Mouse (Mus musculus): ENCODE measurements around the gene Galnt13. TPM values are rescaled to one million over a fixed set of nuclear protein-coding genes. Genes with fewer than 3 reads are reported as not detected.

Galnt13 gene
- not detected in 2 replicates for polyA plus RNA-seq (2012; ENCODE audit: insufficient read depth, insufficient read length, missing spikeins)

DNA sequence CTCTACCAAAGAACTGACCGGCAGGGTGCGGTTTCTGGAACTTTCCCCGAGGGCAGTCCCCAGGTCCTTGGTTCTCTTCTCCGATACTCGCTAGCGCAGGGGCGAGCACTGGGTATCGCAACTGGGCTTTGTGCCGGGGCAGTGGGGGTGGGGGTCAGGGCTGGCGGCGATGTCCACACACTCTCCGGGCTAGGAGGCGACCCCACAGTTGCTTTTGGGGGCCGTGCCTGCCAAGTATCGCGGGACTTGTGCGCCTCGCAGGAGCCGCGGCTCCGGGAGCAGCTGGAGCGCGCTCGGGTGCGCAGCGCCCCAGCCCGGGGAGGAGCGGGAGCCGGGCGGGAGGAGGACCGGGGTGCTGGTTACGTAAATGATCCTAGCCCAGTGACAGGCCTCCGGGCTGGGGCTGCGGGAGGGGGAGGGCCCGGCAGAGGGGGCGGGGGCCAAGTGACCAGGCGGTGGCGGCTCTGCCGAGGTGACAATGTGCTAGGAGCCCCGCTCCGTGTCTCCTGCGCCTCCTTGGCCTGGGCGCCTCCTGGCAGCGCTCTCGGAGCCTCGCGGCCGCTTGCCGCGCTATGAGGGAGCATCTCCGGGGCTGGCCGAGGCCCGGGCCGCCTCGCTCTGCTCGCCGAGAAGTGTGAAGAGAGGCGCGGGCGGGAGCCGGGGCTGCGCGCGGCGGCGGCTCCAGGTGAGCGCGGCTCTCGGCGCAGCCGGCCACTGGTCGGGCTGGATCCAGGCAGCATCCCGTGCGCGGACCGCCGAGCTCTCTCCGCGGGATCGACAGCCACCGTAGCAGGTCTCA lies at the start of gene Galnt13:
Gene Galnt13, plus strand, starts transcription at position 381 of the 799 bp plus-strand sequence.
- TF ChIP-seq POLR2A (IDR thresholded peaks at IDR 0.05; ENCODE audit: borderline replicate concordance, low read depth, low read length) = no peak
- TF ChIP-seq CTCF (IDR thresholded peaks at IDR 0.05; ENCODE audit: low read depth, low read length) = no peak
- Histone ChIP-seq H3K4me3 (ENCODE audit: insufficient read depth, low read length) (no peak within 1 kb of the TSS), H3K4me1 (ENCODE audit: control insufficient read depth, insufficient read depth, low read length) (no peaks in the 10 kb centered on the region), H3K27ac (ENCODE audit: insufficient read depth, low read depth, low read length) (no peak within 1 kb of the TSS)

DNA sequence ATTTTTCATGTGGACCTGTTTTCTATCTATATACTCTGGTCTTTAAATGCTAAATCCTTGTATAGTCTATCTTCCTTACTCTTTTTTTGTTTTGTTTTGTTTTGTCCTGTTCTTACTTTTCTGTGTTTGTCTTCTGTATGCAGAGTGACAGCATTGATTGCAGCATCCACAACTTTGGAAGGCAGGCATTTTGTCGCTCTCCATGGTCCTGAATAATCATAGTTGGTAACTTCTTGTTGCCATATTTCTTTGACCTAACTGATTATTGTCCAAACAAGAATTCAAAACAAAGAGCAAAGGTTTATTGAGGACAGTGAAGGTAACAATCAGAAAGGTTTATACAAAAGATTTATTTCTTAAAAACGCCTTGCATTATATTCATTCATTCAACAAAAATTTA lies 5.1 kb upstream of the Galnt13 start:
- H3K4me1 ChIP-seq (ENCODE audit: control insufficient read depth, insufficient read depth, low read length) = no peaks in the 10 kb centered on the region
- H3K4me3 ChIP-seq (ENCODE audit: insufficient read depth, low read length) = no peak overlapping the region
- TF ChIP-seq CTCF (IDR thresholded peaks at IDR 0.05; ENCODE audit: low read depth, low read length) (no peak), POLR2A (IDR thresholded peaks at IDR 0.05; ENCODE audit: borderline replicate concordance, low read depth, low read length) (no peak)
- no peak overlapping the region for H3K27ac ChIP-seq (ENCODE audit: insufficient read depth, low read depth, low read length)

DNA sequence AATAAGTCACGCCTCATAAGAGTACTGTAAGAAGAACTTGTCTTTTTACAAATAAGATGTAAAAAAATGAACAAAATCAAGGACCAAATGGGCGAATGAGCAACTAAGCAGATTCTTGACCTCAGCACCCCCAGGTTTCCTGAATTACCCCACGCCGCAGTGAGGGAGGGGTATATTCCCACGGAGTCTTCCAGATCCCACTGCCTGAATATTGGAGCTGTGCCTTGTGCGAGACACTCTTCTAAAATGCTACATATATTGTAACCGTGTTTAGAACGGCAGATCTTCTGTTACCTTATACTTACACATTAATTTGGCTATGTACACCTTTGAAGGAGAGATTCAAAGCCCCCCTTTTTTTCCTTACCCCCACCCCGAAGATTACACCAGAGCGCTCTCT lies 737 bp upstream of the Galnt13 start:
- no peak overlapping the region for H3K27ac ChIP-seq (ENCODE audit: insufficient read depth, low read depth, low read length)
- no peaks in the 10 kb centered on the region for H3K4me1 ChIP-seq (ENCODE audit: control insufficient read depth, insufficient read depth, low read length)
- H3K4me3 ChIP-seq (ENCODE audit: insufficient read depth, low read length) = no peak overlapping the region
- no peak for TF ChIP-seq POLR2A (IDR thresholded peaks at IDR 0.05; ENCODE audit: borderline replicate concordance, low read depth, low read length)
- TF ChIP-seq CTCF (IDR thresholded peaks at IDR 0.05; ENCODE audit: low read depth, low read length) = no peak

DNA sequence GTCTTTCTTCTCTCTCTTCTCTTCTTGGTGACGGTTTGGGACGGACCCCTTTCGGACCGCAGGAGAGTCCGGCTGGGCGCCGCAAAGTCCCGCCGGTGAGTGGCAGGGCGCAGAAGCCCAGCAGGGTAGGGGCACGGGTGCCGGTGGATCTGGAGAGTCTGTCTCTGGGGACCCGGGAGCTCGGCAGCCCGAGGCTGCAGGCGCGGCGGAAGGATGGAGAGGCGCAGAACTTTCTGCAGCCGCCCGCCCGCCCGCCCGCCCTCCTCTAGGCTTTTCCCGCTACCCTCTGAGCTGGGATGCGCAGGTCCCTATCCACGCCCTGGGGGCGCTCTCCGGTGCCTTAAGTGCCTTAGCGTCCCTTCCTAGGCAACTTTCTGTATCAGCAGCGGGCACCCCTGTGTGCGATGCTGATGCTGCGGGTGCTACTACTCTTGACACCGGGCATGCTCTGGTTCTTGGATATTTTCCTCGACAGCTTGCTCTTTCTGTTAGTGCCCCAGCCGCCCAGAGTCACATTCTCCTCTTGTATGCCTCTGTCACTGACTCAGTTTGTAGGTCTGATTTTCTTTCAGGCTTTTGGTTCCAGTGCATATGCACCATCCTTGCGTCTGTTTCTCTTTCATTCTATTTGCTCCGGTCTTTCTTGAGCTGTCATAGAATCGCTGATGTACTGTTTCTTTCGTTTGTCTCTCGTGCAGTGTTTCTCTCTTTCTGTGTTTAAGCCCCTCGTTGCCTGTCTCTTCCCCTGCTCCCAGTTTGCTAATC lies 801 bp downstream of the Galnt13 start:
- Histone ChIP-seq H3K4me3 (ENCODE audit: insufficient read depth, low read length) (no peak overlapping the region), H3K27ac (ENCODE audit: insufficient read depth, low read depth, low read length) (no peak overlapping the region), H3K4me1 (ENCODE audit: control insufficient read depth, insufficient read depth, low read length) (no peaks in the 10 kb centered on the region)
- TF ChIP-seq POLR2A (IDR thresholded peaks at IDR 0.05; ENCODE audit: borderline replicate concordance, low read depth, low read length) (no peak), CTCF (IDR thresholded peaks at IDR 0.05; ENCODE audit: low read depth, low read length) (no peak)

DNA sequence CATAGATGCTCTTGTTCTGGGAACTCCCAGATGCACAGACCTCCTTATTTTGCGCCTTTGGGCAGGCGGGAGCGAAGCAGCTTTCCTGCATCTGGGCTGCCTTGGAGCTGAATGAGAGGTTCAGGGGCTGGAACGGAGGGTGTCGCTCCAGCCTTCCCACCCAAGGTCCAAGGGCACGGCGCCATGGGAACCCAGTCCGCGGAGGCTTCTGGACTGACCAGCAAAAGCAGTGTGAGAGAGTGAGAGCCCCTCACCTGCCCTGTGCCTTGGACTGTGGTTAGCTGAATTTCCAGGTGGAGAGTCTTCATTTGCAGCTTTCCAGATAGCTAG lies 1.3 kb downstream of the Galnt13 start:
- no peak for TF ChIP-seq CTCF (IDR thresholded peaks at IDR 0.05; ENCODE audit: low read depth, low read length)
- no peak for TF ChIP-seq POLR2A (IDR thresholded peaks at IDR 0.05; ENCODE audit: borderline replicate concordance, low read depth, low read length)

DNA sequence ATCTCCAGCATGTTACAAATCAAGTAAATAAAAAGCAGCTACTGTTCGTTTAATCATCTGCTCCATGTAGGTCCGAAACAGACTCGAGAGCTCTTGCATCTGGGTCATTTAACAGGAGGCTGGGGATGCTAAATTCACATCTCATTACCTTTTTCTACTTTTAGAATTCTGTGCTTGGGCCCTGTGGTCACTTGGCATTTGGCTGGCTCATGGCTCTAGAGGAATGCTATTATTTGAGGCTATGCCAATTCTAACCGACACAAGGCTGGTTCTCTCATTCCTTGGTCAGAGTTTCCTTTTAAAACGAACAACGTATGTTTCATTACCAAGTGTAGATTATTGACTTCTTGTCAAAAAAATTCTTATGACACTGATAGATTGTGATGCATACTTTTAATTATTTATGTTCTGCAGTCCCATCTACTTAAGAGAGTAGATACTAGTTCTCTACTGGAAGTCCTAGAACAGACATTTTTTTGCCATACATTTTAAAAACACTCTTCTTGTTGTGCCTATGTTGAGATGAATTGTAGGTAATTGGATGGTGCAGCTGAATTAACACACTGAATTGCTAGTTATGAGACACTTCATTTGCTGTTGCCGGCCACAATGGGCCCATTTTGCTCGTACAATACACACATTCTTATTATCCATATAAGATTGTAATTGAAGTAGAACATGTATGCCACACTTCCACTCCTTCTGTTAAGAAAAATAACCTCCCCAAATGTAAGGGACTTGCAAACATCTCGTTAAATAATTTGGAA lies 6.8 kb downstream of the Galnt13 start:
- Histone ChIP-seq H3K4me1 (ENCODE audit: control insufficient read depth, insufficient read depth, low read length) (no peaks in the 10 kb centered on the region), H3K27ac (ENCODE audit: insufficient read depth, low read depth, low read length) (no peak overlapping the region), H3K4me3 (ENCODE audit: insufficient read depth, low read length) (no peak overlapping the region)
- no peak for TF ChIP-seq POLR2A (IDR thresholded peaks at IDR 0.05; ENCODE audit: borderline replicate concordance, low read depth, low read length)
- TF ChIP-seq CTCF (IDR thresholded peaks at IDR 0.05; ENCODE audit: low read depth, low read length) = no peak

More for the DNA sequence above, 1.3 kb downstream of the Galnt13 start:
- Histone ChIP-seq H3K27ac (ENCODE audit: insufficient read depth, low read depth, low read length) (no peak overlapping the region), H3K4me1 (ENCODE audit: control insufficient read depth, insufficient read depth, low read length) (no peaks in the 10 kb centered on the region), H3K4me3 (ENCODE audit: insufficient read depth, low read length) (no peak overlapping the region)

DNA sequence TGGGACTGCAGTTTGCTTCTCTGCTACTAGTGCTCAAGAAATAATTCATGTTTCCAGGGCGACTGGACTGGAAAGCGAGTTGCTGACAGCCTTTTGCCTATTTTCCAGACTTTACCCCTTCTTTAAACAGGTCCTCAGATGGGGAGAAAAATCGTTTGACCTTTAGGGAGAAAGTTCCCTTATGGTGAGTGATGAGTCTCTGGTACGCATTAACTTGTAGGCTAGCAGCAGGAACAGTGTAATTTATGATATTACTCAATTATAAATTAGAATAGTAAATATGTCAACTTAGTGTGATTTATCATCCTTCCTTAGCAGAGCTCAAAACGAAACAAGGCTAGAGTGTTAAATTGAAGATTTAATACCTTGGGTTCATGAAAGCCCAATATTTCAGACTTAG lies 47.3 kb downstream of the Galnt13 start:
- no peak overlapping the region for H3K27ac ChIP-seq (ENCODE audit: insufficient read depth, low read depth, low read length)
- H3K4me1 ChIP-seq (ENCODE audit: control insufficient read depth, insufficient read depth, low read length) = no peaks in the 10 kb centered on the region
- H3K4me3 ChIP-seq (ENCODE audit: insufficient read depth, low read length) = no peak overlapping the region
- no peak for TF ChIP-seq POLR2A (IDR thresholded peaks at IDR 0.05; ENCODE audit: borderline replicate concordance, low read depth, low read length)
- no peak for TF ChIP-seq CTCF (IDR thresholded peaks at IDR 0.05; ENCODE audit: low read depth, low read length)

DNA sequence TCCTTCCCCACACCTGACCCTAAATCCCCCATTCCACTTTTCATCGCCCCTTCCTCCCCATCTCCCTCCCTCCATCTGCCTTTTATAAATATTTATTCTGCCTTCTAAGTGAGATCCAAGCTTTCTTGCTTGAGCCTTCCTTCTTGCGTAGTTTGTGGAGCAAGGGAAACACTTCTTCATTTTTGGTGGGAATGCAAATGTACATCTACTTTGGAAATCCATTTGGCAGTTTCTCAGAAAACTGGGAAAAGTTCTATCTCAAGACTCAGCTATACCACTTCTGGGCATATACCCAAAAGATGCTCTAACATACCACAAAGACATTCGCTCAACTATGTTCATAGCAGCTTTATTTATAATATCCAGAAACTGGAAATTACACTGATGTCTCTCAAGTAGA lies 86.9 kb downstream of the Galnt13 start:
- TF ChIP-seq POLR2A (IDR thresholded peaks at IDR 0.05; ENCODE audit: borderline replicate concordance, low read depth, low read length) = no peak
- H3K4me1 ChIP-seq (ENCODE audit: control insufficient read depth, insufficient read depth, low read length) = no peaks in the 10 kb centered on the region
- no peak overlapping the region for H3K27ac ChIP-seq (ENCODE audit: insufficient read depth, low read depth, low read length)
- H3K4me3 ChIP-seq (ENCODE audit: insufficient read depth, low read length) = no peak overlapping the region

DNA sequence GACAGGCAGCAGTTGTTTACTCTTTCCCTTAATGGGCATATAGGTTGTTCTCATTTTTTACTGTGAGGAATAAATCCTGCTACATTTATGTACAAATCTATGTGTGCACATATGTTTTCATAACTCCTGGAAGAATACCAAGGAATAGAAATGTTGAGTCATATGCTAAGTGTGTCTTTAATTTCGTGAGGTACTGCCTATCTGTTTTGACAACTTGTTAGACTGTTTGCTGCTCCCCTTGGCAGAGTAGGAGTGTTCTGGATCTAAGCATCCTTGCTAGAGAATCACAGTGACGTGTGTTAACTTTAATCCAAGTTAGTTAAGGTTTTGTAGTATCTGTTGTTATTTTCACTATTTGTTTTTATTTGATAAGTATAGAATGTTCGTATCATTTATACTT lies 91.0 kb downstream of the Galnt13 start:
- TF ChIP-seq CTCF (IDR thresholded peaks at IDR 0.05; ENCODE audit: low read depth, low read length) (no peak), POLR2A (IDR thresholded peaks at IDR 0.05; ENCODE audit: borderline replicate concordance, low read depth, low read length) (no peak)
- no peaks in the 10 kb centered on the region for H3K4me1 ChIP-seq (ENCODE audit: control insufficient read depth, insufficient read depth, low read length)
- H3K4me3 ChIP-seq (ENCODE audit: insufficient read depth, low read length) = no peak overlapping the region
- H3K27ac ChIP-seq (ENCODE audit: insufficient read depth, low read depth, low read length) = no peak overlapping the region

All from bone marrow macrophage, adult 2 months (primary cell).